Mouse (Mus musculus) MEL (cell line): ENCODE results near the gene Znrf4. TPM values are rescaled to one million over a fixed set of nuclear protein-coding genes. Genes with fewer than 3 reads are reported as not detected.
A peak's percentile ranks its signal among the peaks of the same experiment; 100 is the strongest.

Source experiments
- DNase-seq: peaks from one replicate; pipeline ENCODE4 v3.0.0; 2011; ENCODE audit warnings: low read depth, low spot score
- H3K27ac ChIP-seq: 2 replicates; pipeline ENCODE4 v1.5.1; 2012; ENCODE audit warnings: low read depth, mild to moderate bottlenecking, control low read depth, low read length, moderate library complexity; ENCODE audit not compliant: control insufficient read depth
- H3K27me3 ChIP-seq, 2 experiments: fragments of 150-350 bp in 1 of 2; sonication (generic) in 1 of 2; 2 replicates each; pipeline ENCODE4 v1.6.1; 2012; ENCODE audit warnings: low read length in 2 of 2, mild to moderate bottlenecking in 2 of 2, improper control_type of control experiment in 1 of 2, moderate library complexity in 1 of 2; ENCODE audit not compliant: insufficient read depth in 2 of 2, control insufficient read depth in 1 of 2
- H3K36me3 ChIP-seq, 2 experiments: 2 replicates each; pipeline ENCODE4 v1.6.1; 2012 to 2014; ENCODE audit warnings: low read length in 2 of 2, improper control_type of control experiment in 1 of 2, inconsistent platforms in 1 of 2, mild to moderate bottlenecking in 1 of 2; ENCODE audit not compliant: insufficient read depth in 2 of 2, control insufficient read depth in 1 of 2
- H3K4me1 ChIP-seq, 2 experiments: fragments of 150-350 bp in 1 of 2; sonication (generic) in 1 of 2; 2 replicates each; pipeline ENCODE4 v1.6.1; 2012; ENCODE audit warnings: low read length in 2 of 2, improper control_type of control experiment in 1 of 2, mild to moderate bottlenecking in 1 of 2; ENCODE audit not compliant: insufficient read depth in 2 of 2, control insufficient read depth in 1 of 2
- H3K4me3 ChIP-seq, 2 experiments: fragments of 150-350 bp in 1 of 2; sonication (generic) in 1 of 2; 2 replicates each; pipeline ENCODE4 v1.5.1; 2012; ENCODE audit warnings: low read depth in 2 of 2, low read length in 2 of 2, mild to moderate bottlenecking in 2 of 2, moderate library complexity in 2 of 2, control low read depth in 1 of 2, improper control_type of control experiment in 1 of 2; ENCODE audit not compliant: control insufficient read depth in 1 of 2, insufficient read depth in 1 of 2
- H3K79me2 ChIP-seq: 2 replicates; pipeline ENCODE4 v1.6.1; 2012; ENCODE audit warnings: mild to moderate bottlenecking, low read length, moderate library complexity; ENCODE audit not compliant: control insufficient read depth, poor library complexity, insufficient read depth
- H3K9ac ChIP-seq: 2 replicates; pipeline ENCODE4 v1.6.1; 2012; ENCODE audit warnings: low read depth, mild to moderate bottlenecking, control low read depth, low read length, moderate library complexity; ENCODE audit not compliant: control insufficient read depth, poor library complexity, severe bottlenecking
- H3K9me3 ChIP-seq: fragments of 150-350 bp; sonication (generic); replicated peaks from 2 replicates; pipeline ENCODE4 v1.6.1; 2012; ENCODE audit warnings: mild to moderate bottlenecking, low read length, improper control_type of control experiment, moderate library complexity; ENCODE audit not compliant: insufficient read depth
- BHLHE40 ChIP-seq: IDR thresholded peaks from 2 replicates; pipeline ENCODE4 v1.6.1; 2012; ENCODE audit warnings: low read depth, mild to moderate bottlenecking, inconsistent platforms, low read length, improper control_type of control experiment, borderline replicate concordance
- CHD2 ChIP-seq: IDR thresholded peaks from 2 replicates; pipeline ENCODE4 v1.6.1; 2011; ENCODE audit warnings: low read length, improper control_type of control experiment
- CTCF ChIP-seq, 3 experiments: IDR thresholded peaks in 2 of 3; conservative IDR thresholded peaks in 1 of 3; 2 replicates each; pipeline ENCODE4 v1.5.1; 2011 to 2012; ENCODE audit warnings: low read length in 3 of 3, low read depth in 2 of 3, mild to moderate bottlenecking in 2 of 3, improper control_type of control experiment in 1 of 3, inconsistent platforms in 1 of 3, mixed read lengths in 1 of 3, moderate library complexity in 1 of 3; ENCODE audit not compliant: control insufficient read depth in 1 of 3, insufficient read depth in 1 of 3, poor library complexity in 1 of 3, severe bottlenecking in 1 of 3
- ELF1 ChIP-seq: IDR thresholded peaks from 2 replicates; pipeline ENCODE4 v1.6.1; 2014; ENCODE audit warnings: low read depth, mild to moderate bottlenecking, inconsistent platforms, low read length, improper control_type of control experiment, moderate library complexity
- EP300 ChIP-seq, 2 experiments: IDR thresholded peaks; 2 replicates each; pipeline ENCODE4 v1.6.1; 2011; ENCODE audit warnings: improper control_type of control experiment in 2 of 2, low read length in 2 of 2, low read depth in 1 of 2, mild to moderate bottlenecking in 1 of 2
- GATA1 ChIP-seq: IDR thresholded peaks from 2 replicates; pipeline ENCODE4 v1.6.1; 2011; ENCODE audit warnings: low read depth, low read length, improper control_type of control experiment
- HCFC1 ChIP-seq: IDR thresholded peaks from 2 replicates; pipeline ENCODE4 v1.6.1; 2012; ENCODE audit warnings: low read depth, mild to moderate bottlenecking, inconsistent platforms, low read length, improper control_type of control experiment, moderate library complexity
- JUND ChIP-seq: IDR thresholded peaks from 2 replicates; pipeline ENCODE4 v1.6.1; 2011; ENCODE audit warnings: low read depth, mild to moderate bottlenecking, improper control_type of control experiment, low read length
- KAT2A ChIP-seq: conservative IDR thresholded peaks from 2 replicates; pipeline ENCODE4 v1.6.1; 2012; ENCODE audit warnings: low read depth, low read length, improper control_type of control experiment, inconsistent platforms
- MAFK ChIP-seq: IDR thresholded peaks from 2 replicates; pipeline ENCODE4 v1.6.1; 2011; ENCODE audit warnings: low read depth, mild to moderate bottlenecking, low read length, improper control_type of control experiment, borderline replicate concordance
- MAX ChIP-seq: IDR thresholded peaks from 2 replicates; pipeline ENCODE4 v1.6.1; 2011; ENCODE audit warnings: low read length, improper control_type of control experiment
- MAZ ChIP-seq: IDR thresholded peaks from 2 replicates; pipeline ENCODE4 v1.6.1; 2012; ENCODE audit warnings: low read depth, mild to moderate bottlenecking, inconsistent platforms, low read length, improper control_type of control experiment
- MEF2A ChIP-seq: IDR thresholded peaks from 2 replicates; pipeline ENCODE4 v1.6.1; 2014; ENCODE audit warnings: low read depth, mild to moderate bottlenecking, inconsistent platforms, low read length, improper control_type of control experiment; ENCODE audit not compliant: poor library complexity, insufficient replicate concordance, severe bottlenecking; ENCODE audit errors: extremely low read depth
- MXI1 ChIP-seq: IDR thresholded peaks from 2 replicates; pipeline ENCODE4 v1.6.1; 2011; ENCODE audit warnings: mild to moderate bottlenecking, low read depth, low read length, improper control_type of control experiment
- MYB ChIP-seq: IDR thresholded peaks from 2 replicates; pipeline ENCODE4 v1.6.1; 2011; ENCODE audit warnings: mild to moderate bottlenecking, low read depth, low read length, improper control_type of control experiment
- NELFE ChIP-seq: IDR thresholded peaks from 2 replicates; pipeline ENCODE4 v1.6.1; 2011; ENCODE audit warnings: low read depth, low read length, improper control_type of control experiment
- NRF1 ChIP-seq: IDR thresholded peaks from 2 replicates; pipeline ENCODE4 v1.6.1; 2014; ENCODE audit warnings: low read depth, mild to moderate bottlenecking, inconsistent platforms, low read length, improper control_type of control experiment, moderate library complexity; ENCODE audit not compliant: poor library complexity, insufficient read depth, severe bottlenecking
- POLR2A ChIP-seq, 2 experiments: IDR thresholded peaks; 2 replicates each; pipeline ENCODE4 v1.6.1; 2011 to 2012; ENCODE audit warnings: low read length in 2 of 2, mild to moderate bottlenecking in 2 of 2, control low read depth in 1 of 2, improper control_type of control experiment in 1 of 2, low read depth in 1 of 2, moderate library complexity in 1 of 2; ENCODE audit not compliant: control insufficient read depth in 1 of 2, insufficient read depth in 1 of 2, poor library complexity in 1 of 2
- POLR2AphosphoS5 ChIP-seq: IDR thresholded peaks from 2 replicates; pipeline ENCODE4 v1.6.1; 2012; ENCODE audit warnings: low read depth, borderline replicate concordance, mild to moderate bottlenecking, inconsistent platforms, low read length, moderate library complexity, mixed read lengths
- RAD21 ChIP-seq: IDR thresholded peaks from 2 replicates; pipeline ENCODE4 v1.6.1; 2011; ENCODE audit warnings: mild to moderate bottlenecking, low read depth, low read length, improper control_type of control experiment
- SIN3A ChIP-seq: IDR thresholded peaks from 2 replicates; pipeline ENCODE4 v1.6.1; 2012; ENCODE audit warnings: low read length, improper control_type of control experiment, inconsistent platforms
- TAL1 ChIP-seq: IDR thresholded peaks from 2 replicates; pipeline ENCODE4 v1.6.1; 2012; ENCODE audit warnings: mild to moderate bottlenecking, inconsistent platforms, low read length, moderate library complexity, mixed read lengths
- TCF12 ChIP-seq: IDR thresholded peaks from 2 replicates; pipeline ENCODE4 v1.6.1; 2014; ENCODE audit warnings: low read depth, mild to moderate bottlenecking, inconsistent platforms, low read length, improper control_type of control experiment, moderate library complexity
- UBTF ChIP-seq: IDR thresholded peaks from 2 replicates; pipeline ENCODE4 v1.6.1; 2012; ENCODE audit warnings: low read depth, mild to moderate bottlenecking, inconsistent platforms, low read length, improper control_type of control experiment, moderate library complexity, borderline replicate concordance; ENCODE audit not compliant: insufficient read depth
- USF2 ChIP-seq, 2 experiments: IDR thresholded peaks; 2 replicates each; pipeline ENCODE4 v1.6.1; 2011 to 2012; ENCODE audit warnings: improper control_type of control experiment in 2 of 2, low read length in 2 of 2, borderline replicate concordance in 1 of 2, inconsistent platforms in 1 of 2, low read depth in 1 of 2, mild to moderate bottlenecking in 1 of 2; ENCODE audit not compliant: insufficient read depth in 1 of 2
- ZKSCAN1 ChIP-seq: IDR thresholded peaks from 2 replicates; pipeline ENCODE4 v1.6.1; 2012; ENCODE audit warnings: low read depth, mild to moderate bottlenecking, inconsistent platforms, low read length, improper control_type of control experiment, moderate library complexity
- ZMIZ1 ChIP-seq: IDR thresholded peaks from 2 replicates; pipeline ENCODE4 v1.6.1; 2012; ENCODE audit warnings: low read depth, mild to moderate bottlenecking, inconsistent platforms, low read length, improper control_type of control experiment, moderate library complexity
- ZNF384 ChIP-seq: IDR thresholded peaks from 2 replicates; pipeline ENCODE4 v1.6.1; 2012; ENCODE audit warnings: low read depth, mild to moderate bottlenecking, inconsistent platforms, low read length, improper control_type of control experiment
- polyA plus RNA-seq, 2 experiments: library from polyadenylated mRNA; stranded (reverse) in 1 of 2; unstranded in 1 of 2; fragments of >175 nt in 1 of 2; fragments of >200 nt in 1 of 2; gene quantifications; 2 replicates each; pipeline versions ENCODE4 v1.2.1 to v1.2.4; 2012; ENCODE audit warnings: low replicate concordance in 2 of 2, low read depth in 1 of 2; ENCODE audit not compliant: insufficient read length in 2 of 2, insufficient read depth in 1 of 2, missing spikeins in 1 of 2
- total RNA-seq: library from RNA; depleted of rRNA; stranded (reverse); fragments of 300-350 nt; gene quantifications from 2 replicates; pipeline ENCODE4 v1.2.3, GENCODE M21; 2012

The Znrf4 gene
- total and polyA plus RNA-seq, 3 experiments: not detected

- no peak for TF ChIP-seq NRF1
These were observed 27.1 kb downstream of the Znrf4 start (continued) for GRCm38 (mm10) chr17:56485118-56485517.

GRCm38 (mm10) chr17:56482671-56483070 lies 29.6 kb downstream of the Znrf4 start:
- H3K27me3 ChIP-seq: no peaks in the 10 kb centered on the region
- TF ChIP-seq MYB (no peak), USF2 (IDR thresholded peaks at IDR 0.05; ENCODE audit: borderline replicate concordance in 1 of 2, insufficient read depth in 1 of 2, low read depth in 1 of 2, low read length in 2 of 2) (no peak), ZNF384 (no peak), ZMIZ1 (no peak), MAX (no peak), RAD21 (no peak), ZKSCAN1 (no peak), MXI1 (no peak), POLR2AphosphoS5 (no peak), MAFK (no peak), MEF2A (no peak), BHLHE40 (no peak), CHD2 (no peak), ELF1 (no peak), CTCF (IDR thresholded peaks at IDR 0.05 in 2 of 3, conservative IDR thresholded peaks at IDR 0.05 in 1 of 3; ENCODE audit: control insufficient read depth in 1 of 3, insufficient read depth in 1 of 3, low read depth in 2 of 3, low read length in 3 of 3, poor library complexity in 1 of 3, severe bottlenecking in 1 of 3) (no peak), NRF1 (no peak)
- TF ChIP-seq, all 39 proteins: peak for 0

DNA sequence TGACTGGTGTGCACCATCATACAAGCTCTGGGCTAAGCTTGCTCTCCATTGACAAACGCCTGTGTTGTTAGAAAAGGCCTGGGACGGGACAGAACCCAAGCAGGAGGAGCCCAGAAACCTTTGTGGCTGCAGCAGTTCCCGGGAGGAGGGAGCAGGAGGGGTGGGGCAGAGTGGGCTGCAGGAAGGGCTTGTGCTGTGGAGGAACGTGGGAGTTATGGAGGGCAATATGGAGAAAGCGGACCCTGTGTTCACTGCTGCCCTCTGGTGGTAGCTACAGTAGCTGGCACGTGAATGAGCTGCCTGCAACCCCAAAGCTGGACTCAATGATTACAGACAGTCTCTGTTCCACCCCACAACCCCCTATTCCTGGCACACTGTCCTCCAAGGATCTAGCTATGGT lies 32.9 kb downstream of the Znrf4 start:
- H3K4me3 ChIP-seq: no peak overlapping the region
- H3K4me1 ChIP-seq: peaks cover 0 to 7% of the 10 kb centered on the region in 2 experiments; a peak in 2 of 4 replicates
- H3K27ac ChIP-seq: no peak overlapping the region
- H3K27me3 ChIP-seq: no peaks in the 10 kb centered on the region
- peak overlapping the region; percentile 47 for H3K9ac ChIP-seq
- H3K9me3 ChIP-seq: no peaks in the 10 kb centered on the region
- peak; percentile 86 for DNase-seq
- peaks cover 13% of the 10 kb centered on the region for H3K79me2 ChIP-seq
- no peaks in the 10 kb centered on the region for H3K36me3 ChIP-seq
- TF ChIP-seq SIN3A (peak; percentile 39; the same call in 1 of the 2 replicates), UBTF (no peak), JUND (no peak), MXI1 (peak; percentile 65; the same call in 1 of the 2 replicates), HCFC1 (no peak), POLR2AphosphoS5 (no peak), ZMIZ1 (no peak), KAT2A (no peak), EP300 (IDR thresholded peaks at IDR 0.05; ENCODE audit: low read depth in 1 of 2, low read length in 2 of 2) (no peak), ELF1 (no peak), NELFE (no peak), USF2 (IDR thresholded peaks at IDR 0.05; ENCODE audit: borderline replicate concordance in 1 of 2, insufficient read depth in 1 of 2, low read depth in 1 of 2, low read length in 2 of 2) (0 out of 4 replicates have a peak, but pooled peaks of 1 of the 2 experiments have one; percentile 20), CHD2 (no peak), TCF12 (no peak), BHLHE40 (peak; percentile 95), NRF1 (no peak), POLR2A (IDR thresholded peaks at IDR 0.05; ENCODE audit: control insufficient read depth in 1 of 2, insufficient read depth in 1 of 2, low read depth in 1 of 2, low read length in 2 of 2, poor library complexity in 1 of 2) (no peak), MAZ (no peak), GATA1 (no peak), TAL1 (no peak)

More at GRCm38 (mm10) chr17:56482671-56483070, 29.6 kb downstream of the Znrf4 start:
- no peak overlapping the region for H3K27ac ChIP-seq
- DNase-seq: no peak
- no peaks in the 10 kb centered on the region for H3K36me3 ChIP-seq
- no peaks in the 10 kb centered on the region for H3K4me1 ChIP-seq
- H3K9ac ChIP-seq: no peak overlapping the region
- no peaks in the 10 kb centered on the region for H3K79me2 ChIP-seq
- H3K4me3 ChIP-seq: no peak overlapping the region
- H3K9me3 ChIP-seq: no peaks in the 10 kb centered on the region
